Mouse (Mus musculus) c-Kit-positive CD71-positive TER-119-negative erythroid progenitor cells, embryonic 14.5 days (primary cell): ENCODE results near the gene Pnpla3.

Source experiments
- DNase-seq: peaks from one replicate; pipeline ENCODE4 v3.0.0-alpha.2; 2013; ENCODE audit warnings: low read depth

Gene Pnpla3

GRCm38 (mm10) chr15:84178733-84179132, 11.1 kb downstream of the Pnpla3 start:
- no peak for DNase-seq

GRCm38 (mm10) chr15:84182000-84182399, 14.4 kb downstream of the Pnpla3 start:
- no peak for DNase-seq

GRCm38 (mm10) chr15:84183967-84184366, 16.3 kb downstream of the Pnpla3 start:
- DNase-seq: no peak

- DNase-seq: no peak
Observed at GRCm38 (mm10) chr15:84186196-84186595, 18.6 kb downstream of the Pnpla3 start.

GRCm38 (mm10) chr15:84188887-84189530, 21.4 kb downstream of the Pnpla3 start:
- DNase-seq: no peak

GRCm38 (mm10) chr15:84189881-84190280, 22.2 kb downstream of the Pnpla3 start:
- DNase-seq: no peak

GRCm38 (mm10) chr15:84191724-84192057, 24.1 kb downstream of the Pnpla3 start:
- DNase-seq: no peak

GRCm38 (mm10) chr15:84192058-84192791, 24.6 kb downstream of the Pnpla3 start, which contains the start of gene Samm50:
Samm50 (plus strand) TSS chr15:84192241.
- DNase-seq: peak; percentile 91

GRCm38 (mm10) chr15:84196486-84197165, 29.0 kb downstream of the Pnpla3 start:
- no peak for DNase-seq

- DNase-seq: no peak
Observed at GRCm38 (mm10) chr15:84207327-84207726, 39.7 kb downstream of the Pnpla3 start.

GRCm38 (mm10) chr15:84209517-84210412, 42.1 kb downstream of the Pnpla3 start:
- no peak for DNase-seq

- no peak for DNase-seq
Observed at GRCm38 (mm10) chr15:84210461-84210860, 42.8 kb downstream of the Pnpla3 start.

- no peak for DNase-seq
Observed at GRCm38 (mm10) chr15:84210941-84211340, 43.3 kb downstream of the Pnpla3 start.

- no peak for DNase-seq
Observed at GRCm38 (mm10) chr15:84211564-84211963, 43.9 kb downstream of the Pnpla3 start.

GRCm38 (mm10) chr15:84212031-84212755, 44.6 kb downstream of the Pnpla3 start:
- DNase-seq: peak; percentile 81

- no peak for DNase-seq
Observed at GRCm38 (mm10) chr15:84212756-84213105, 45.1 kb downstream of the Pnpla3 start.

- no peak for DNase-seq
Observed at GRCm38 (mm10) chr15:84213162-84213739, 45.6 kb downstream of the Pnpla3 start.

- no peak for DNase-seq
Observed at GRCm38 (mm10) chr15:84214476-84214875, 46.8 kb downstream of the Pnpla3 start.

- DNase-seq: no peak
Observed at GRCm38 (mm10) chr15:84215273-84215672, 47.6 kb downstream of the Pnpla3 start.

- no peak for DNase-seq
Observed at GRCm38 (mm10) chr15:84216026-84216425, 48.4 kb downstream of the Pnpla3 start.

GRCm38 (mm10) chr15:84216461-84217084, 48.9 kb downstream of the Pnpla3 start:
- no peak for DNase-seq
